Mouse (Mus musculus): ENCODE results near the gene Gtf2f1.

Gtf2f1 gene

DNA sequence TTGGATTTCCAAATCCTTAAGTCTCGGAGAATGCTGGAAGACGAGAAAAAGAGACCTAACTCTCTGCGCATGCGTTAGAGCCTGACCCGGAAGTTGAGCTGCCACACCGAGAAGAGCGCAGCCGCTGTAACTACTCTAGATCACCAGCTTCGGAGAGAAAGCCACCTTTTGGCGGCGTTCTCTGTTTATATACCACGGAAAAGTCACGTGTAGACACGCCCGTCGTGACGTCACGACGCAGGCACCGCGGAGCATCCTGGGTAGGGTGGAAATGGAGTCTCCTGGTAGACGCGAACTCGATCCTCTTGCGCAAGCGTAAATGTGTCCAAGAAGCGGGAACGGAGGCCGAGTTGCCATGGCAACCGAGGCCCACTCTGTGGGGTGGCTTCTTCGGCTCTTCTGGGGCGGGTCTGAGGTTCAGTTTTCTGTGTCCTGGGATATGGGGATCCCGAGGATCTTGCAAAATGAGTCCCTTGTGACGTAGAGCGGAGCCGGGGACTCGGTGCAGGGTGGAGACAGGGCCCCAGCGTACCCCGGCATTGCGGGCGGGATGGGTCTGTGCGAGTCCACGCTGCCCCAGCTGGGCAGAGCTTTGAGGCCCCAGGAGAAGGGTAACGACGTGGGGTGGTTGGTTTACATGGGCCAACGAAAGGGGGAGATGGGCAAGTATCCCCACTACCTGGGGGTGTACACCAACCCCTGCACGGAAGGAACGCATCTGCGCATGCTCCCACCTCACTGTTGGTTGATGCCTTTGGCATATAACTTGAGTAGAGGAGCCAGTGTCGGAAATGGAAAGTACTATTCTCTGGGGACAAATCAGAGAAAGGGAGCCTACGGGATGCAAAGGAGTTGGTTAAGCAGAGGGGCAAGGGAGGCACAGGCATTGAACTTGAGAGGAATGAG lies at the start of gene Gtf2f1, which contains the start of gene Gm17949:
Gene Gtf2f1 (minus strand): TSS at position 53 of the 906 bp plus-strand sequence.
Gene Gm17949 (plus strand): TSS at position 234 of the 906 bp plus-strand sequence.
- DNase-seq: peak; percentile 88 to 89

GRCm38 (mm10) chr17:57060231-57060801 lies 49.2 kb upstream of the Gtf2f1 start:
- DNase-seq: peak; percentile 97 to 98

DNA sequence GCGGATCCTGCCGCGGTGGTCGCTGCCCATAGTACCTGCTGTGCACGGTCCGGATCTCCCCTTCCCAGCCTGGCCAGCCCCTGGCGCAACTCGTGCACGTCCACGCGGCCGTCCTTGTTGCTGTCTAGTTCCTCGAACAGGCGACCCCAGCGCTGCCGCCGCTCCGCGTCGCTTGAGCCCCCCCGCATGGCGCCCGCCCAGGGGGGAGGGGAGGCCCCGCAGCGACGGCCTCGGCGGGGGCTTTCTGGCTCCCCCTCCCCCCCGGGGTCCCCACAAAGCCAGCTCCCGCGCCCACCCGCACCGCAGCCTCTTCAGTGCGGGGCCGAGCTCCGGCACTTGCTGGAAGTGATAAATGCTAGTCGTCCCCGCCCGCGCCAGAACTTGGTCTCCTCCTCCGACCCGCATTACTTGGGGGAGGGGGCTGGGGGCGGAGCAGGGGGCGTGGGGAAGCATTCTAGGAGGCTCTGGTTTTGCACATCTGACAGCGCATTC lies 48.4 kb upstream of the Gtf2f1 start, which contains the start of gene Slc25a23:
Gene Slc25a23 (minus strand): TSS at position 378 of the 492 bp plus-strand sequence.
- DNase-seq: peak; percentile 58 to 59

- DNase-seq: no peak
These were observed 47.9 kb upstream of the Gtf2f1 start, which contains the start of gene Crb3 for GRCm38 (mm10) chr17:57058891-57059485. Crb3 (plus strand) TSS chr17:57059105.

DNA sequence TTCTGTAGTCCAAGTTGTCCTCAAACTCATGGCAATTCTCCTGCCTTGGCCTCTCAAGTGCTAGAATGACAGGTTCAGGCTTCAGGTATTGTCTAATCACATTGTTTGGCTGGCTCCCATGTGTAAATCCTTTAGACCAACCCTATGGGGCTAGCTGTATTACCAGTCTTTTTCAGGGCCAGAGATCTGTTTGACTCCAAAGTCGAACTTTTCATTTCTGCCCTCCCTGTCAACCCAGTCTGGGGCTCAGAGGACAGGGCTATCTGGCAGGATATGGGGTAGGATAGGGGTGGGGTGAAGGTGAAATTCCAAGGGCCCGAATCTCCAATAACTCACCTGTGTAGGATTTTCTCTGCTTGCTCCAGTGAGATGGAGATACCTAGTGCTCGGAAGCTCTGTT lies 45.2 kb upstream of the Gtf2f1 start:
- DNase-seq: no peak

- DNase-seq: peak; percentile 35 to 45
These were observed 40.6 kb upstream of the Gtf2f1 start for GRCm38 (mm10) chr17:57051679-57052078.

GRCm38 (mm10) chr17:57048816-57049215 lies 37.7 kb upstream of the Gtf2f1 start:
- no peak for DNase-seq

DNA sequence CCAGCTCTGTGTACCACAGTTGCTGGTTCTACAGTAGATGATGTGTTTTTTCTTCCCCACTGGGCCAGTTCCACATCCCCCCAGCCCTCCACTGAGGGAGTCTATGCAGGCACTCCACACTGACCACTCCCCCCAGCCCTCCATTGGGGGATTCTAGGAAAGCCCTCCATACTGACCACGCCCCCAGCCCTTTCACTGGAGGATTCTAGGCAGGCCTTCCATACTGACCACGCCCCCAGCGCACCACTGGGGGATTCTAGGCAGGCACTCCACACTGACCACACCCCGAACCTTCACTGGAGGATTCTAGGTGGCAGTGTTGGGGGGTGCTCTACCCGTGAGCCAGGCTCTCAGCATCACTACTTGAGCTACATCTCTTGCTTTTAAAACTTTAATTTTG lies 36.3 kb upstream of the Gtf2f1 start:
- no peak for DNase-seq

- DNase-seq: no peak
These were observed 30.5 kb upstream of the Gtf2f1 start, which contains the start of gene Slc25a41 for GRCm38 (mm10) chr17:57041554-57041953. Slc25a41 (minus strand) TSS chr17:57041654.

- DNase-seq: peak; percentile 30 to 40
These were observed 27.9 kb upstream of the Gtf2f1 start for GRCm38 (mm10) chr17:57038978-57039377.

DNA sequence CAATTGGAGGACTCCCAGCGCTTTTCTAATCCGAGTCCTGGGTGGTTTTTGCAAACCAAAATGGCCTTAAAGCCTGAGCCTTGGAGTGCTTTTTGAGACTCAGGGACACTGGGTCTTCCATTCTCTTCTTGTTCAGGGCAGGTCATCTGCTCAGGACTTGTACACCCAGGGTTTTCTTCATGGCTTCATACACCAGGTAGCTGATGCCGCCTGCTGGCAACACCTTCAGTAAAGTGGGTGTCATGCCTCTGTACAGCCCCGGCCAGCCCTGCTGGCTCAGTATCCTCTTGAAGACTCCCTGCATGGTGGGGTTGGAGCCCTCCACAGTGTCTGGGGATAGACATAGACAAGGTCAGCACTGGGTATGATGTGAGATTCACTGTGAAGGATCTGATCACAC lies 21.8 kb upstream of the Gtf2f1 start:
- peak; percentile 11 to 17 for DNase-seq

DNA sequence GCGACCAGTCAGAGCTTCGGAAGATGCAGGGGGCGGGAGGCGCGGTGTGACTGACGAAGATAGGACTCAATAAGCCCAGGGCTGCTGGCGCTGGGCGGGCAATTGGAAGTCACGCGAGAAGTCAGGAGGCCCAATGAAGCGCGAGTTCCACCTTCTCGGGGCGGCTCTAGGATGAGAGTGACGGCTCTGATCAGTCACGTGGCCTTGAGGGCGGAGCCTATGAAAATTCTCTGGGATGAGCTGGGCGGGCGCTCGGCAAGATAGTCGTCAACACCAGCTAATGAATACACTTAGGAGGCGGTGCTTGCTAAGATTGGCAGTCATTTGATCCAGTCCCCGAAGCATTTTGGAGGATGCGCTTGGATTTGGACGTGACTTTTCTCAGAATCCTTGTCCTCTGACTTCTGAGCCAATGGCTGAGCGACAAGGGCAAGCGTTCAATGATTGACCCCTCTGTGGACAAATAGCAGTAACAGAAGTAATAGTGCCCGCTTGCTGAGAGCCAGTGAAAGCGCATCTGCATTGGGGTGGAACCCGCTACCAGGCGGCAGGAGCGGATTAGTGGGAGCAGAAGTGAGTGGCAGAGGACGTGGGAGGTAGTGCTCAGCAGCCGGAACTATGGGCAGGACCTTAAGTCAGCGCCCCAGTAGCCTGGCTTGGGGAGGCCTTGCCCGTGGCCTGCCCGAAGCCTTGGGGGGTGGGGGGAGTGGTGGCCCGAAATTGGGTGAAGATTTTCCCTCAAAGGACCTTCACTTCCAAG lies 20.8 kb upstream of the Gtf2f1 start:
- peak; percentile 98 to 99 for DNase-seq

GRCm38 (mm10) chr17:57030931-57031660 lies 20.0 kb upstream of the Gtf2f1 start, which contains the start of gene Khsrp:
Khsrp (minus strand) TSS chr17:57031522.
- peak; percentile 44 to 52 for DNase-seq

DNA sequence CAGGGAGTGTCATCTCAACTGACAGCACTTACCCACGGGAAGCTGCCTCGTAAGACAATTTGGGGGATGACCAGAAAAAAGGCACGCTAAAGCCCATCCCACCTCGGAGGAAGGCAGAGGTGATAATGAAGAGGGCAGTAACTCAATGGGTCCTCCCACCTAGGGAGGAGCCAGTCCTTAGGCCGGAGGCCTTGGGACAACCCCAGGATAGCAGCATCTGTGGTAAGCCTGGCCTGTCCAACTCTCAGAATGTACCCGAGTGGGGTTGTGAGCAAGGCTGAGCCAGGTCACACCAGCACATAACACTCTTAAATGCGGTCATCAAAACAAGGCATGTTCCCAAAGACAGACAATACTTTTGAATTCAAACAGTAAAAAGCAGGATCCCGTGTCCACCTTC lies 18.6 kb upstream of the Gtf2f1 start:
- DNase-seq: no peak

DNA sequence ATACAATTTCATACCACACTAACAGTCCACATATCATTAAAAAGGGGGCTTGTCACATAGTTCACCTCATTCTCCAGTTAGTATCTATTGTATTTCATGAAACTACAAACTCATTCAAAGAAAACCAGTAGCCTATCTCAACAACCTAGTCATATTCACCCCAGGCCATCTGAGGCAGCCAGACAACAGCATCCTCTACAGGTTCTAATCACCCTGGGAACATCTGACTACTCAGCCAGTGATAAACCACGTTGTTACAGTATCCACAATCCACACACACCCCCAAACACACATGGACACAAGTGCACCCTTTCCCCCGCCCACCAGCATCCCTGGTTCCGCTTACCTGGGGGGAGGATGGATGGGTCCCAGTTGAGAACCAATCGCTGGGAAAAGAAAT lies 16.4 kb upstream of the Gtf2f1 start:
- DNase-seq: no peak

DNA sequence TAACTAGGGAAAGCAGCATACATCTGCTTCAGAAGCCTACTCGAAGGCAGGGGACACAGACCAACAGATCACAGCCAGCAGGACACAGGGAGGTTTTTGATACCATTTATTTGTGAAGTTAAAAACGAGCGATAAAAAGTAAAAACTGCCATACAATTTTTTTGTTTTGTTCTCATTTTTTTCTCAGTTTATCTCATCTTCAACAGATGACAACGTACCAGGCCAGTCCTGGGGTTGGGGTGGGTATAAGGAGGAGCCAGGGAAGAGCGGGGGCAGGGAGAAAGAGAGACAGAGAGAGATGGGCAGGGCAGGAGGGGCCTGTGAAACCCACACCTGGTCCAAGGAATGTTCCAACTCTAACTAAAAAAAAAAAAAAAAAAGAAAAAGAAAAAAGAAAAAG lies 9.9 kb upstream of the Gtf2f1 start:
- DNase-seq: no peak

GRCm38 (mm10) chr17:57019693-57020092 lies 8.6 kb upstream of the Gtf2f1 start:
- no peak for DNase-seq

DNA sequence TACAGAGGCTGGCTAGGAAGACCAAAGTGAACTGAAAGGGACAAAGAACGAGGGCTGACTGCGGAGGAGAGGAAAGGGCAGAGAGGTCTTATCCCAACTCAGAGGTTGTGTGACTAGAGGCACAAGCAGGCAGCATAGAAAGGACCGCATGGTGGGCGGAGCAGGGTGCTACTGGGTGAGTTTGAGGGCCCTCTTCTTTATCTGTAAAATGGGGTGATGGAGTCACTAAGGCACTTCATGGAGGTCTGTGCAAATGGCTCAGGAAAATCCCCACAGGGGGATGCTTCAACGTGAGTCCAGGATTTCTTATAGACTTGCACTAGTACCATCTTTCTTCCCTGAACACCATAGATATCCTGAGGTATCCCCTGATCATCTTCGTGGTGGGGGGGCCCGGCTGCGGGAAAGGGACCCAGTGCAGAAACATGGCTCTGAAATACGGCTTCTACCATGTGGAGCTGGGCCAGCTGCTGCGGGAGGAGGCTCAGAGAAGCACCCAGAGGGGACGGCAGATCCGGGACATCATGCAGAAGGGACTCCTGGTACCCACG lies 1.2 kb upstream of the Gtf2f1 start:
- no peak for DNase-seq

DNA sequence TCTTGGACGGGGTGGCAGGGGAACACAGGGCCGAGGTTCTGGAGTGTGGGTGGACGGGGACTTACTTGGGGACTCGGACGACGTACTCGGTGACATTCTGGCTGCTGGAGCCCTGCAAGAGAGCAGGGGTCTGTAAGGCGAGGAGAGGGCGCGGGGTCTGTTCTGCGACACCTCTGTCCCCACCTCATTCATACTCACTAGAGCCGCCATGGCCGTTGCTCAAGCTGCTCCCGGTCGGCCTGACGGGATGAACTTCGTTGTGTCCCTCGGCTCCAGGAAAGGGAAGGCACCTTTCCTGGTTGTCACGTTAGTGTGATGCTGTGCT lies 215 bp downstream of the Gtf2f1 start:
- DNase-seq: no peak

GRCm38 (mm10) chr17:57007137-57007905 lies 3.8 kb downstream of the Gtf2f1 start:
- DNase-seq: no peak

DNA sequence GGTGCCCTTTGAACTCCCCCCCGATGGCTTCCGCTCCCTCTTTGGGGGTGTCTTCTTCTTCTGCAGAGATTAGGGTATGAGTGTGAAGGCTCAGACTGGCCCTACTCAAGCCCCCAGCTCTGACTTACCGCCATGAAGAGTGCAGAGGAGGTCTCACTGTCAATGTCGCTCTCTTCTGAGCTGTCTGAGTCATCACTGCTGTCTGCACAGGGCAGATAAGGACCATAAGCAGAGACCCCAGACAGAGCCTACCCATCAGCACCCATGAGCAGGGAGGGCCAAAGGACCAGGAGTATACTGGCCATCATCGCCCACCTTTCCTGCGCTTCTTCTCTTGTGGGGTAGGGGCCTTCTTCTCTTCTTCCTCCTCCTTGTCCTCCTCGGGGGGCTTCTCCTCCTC lies 7.1 kb downstream of the Gtf2f1 start:
- no peak for DNase-seq
